Mouse (Mus musculus): ENCODE data around the gene Mgat3.

GRCm38 (mm10) chr15:80173001-80173771 is at the start of gene Mgat3:
- TF ChIP-seq CTCF (IDR thresholded peaks at IDR 0.05) (no peak), POLR2A (IDR thresholded peaks at IDR 0.05; ENCODE audit: insufficient read depth, low read depth, low read length) (no peak), EP300 (IDR thresholded peaks at IDR 0.05; ENCODE audit: insufficient read depth, low read depth, low read length) (no peak)
